Mouse (Mus musculus) forebrain, embryonic 15.5 days (tissue): ENCODE measurements around the gene Slc16a1. TPM values are rescaled to one million over a fixed set of nuclear protein-coding genes. Genes with fewer than 3 reads are reported as not detected.

Experiments
- ATAC-seq: fragments of 200-750 bp; cut with Nextera tagmentation; replicated peaks from 2 replicates; pipeline ENCODE4 v1.8.0; 2017; ENCODE audit warnings: mild to moderate bottlenecking, moderate TSS enrichment, moderate library complexity
- H3K27ac ChIP-seq: fragments of 300-500 bp; sonication (generic); replicated peaks from 2 replicates; pipeline ENCODE4 v1.5.1; 2015; ENCODE audit warnings: mild to moderate bottlenecking, inconsistent platforms
- H3K27me3 ChIP-seq: fragments of 300-500 bp; sonication (generic); 2 replicates; pipeline ENCODE4 v1.6.1; 2015; ENCODE audit warnings: inconsistent platforms
- H3K36me3 ChIP-seq: fragments of 300-500 bp; sonication (generic); 2 replicates; pipeline ENCODE4 v1.6.1; 2015; ENCODE audit warnings: mild to moderate bottlenecking, inconsistent platforms
- H3K4me1 ChIP-seq: fragments of 300-500 bp; sonication (generic); 2 replicates; pipeline ENCODE4 v1.6.1; 2015; ENCODE audit warnings: inconsistent platforms
- H3K4me2 ChIP-seq: fragments of 300-500 bp; sonication (generic); replicated peaks from 2 replicates; pipeline ENCODE4 v1.6.1; 2015; ENCODE audit warnings: mild to moderate bottlenecking, inconsistent platforms
- H3K4me3 ChIP-seq: fragments of 300-500 bp; sonication (generic); 2 replicates; pipeline ENCODE4 v1.5.1; 2015; ENCODE audit warnings: mild to moderate bottlenecking, inconsistent platforms
- H3K9ac ChIP-seq: fragments of 300-500 bp; sonication (generic); replicated peaks from 2 replicates; pipeline ENCODE4 v1.6.1; 2015; ENCODE audit warnings: mild to moderate bottlenecking, inconsistent platforms
- H3K9me3 ChIP-seq: fragments of 300-500 bp; sonication (generic); 2 replicates; pipeline ENCODE4 v1.6.1; 2016; ENCODE audit warnings: inconsistent platforms
- WGBS: fragments of 180-500 bp; shearing (Covaris S2); methylation state at CpG from one replicate; pipeline ENCODE4 v1.1.7; 2015; ENCODE audit warnings: mixed read lengths; 5-methylcytosine and 5-hydroxymethylcytosine counted together
- polyA plus RNA-seq: library from polyadenylated mRNA; unstranded; fragments of >200 nt; fragmentation: Nextera tagmentation; extraction: Ambion mirVana; gene quantifications from 2 replicates; pipeline ENCODE4 v1.2.1, GENCODE M21; 2015

Gene Slc16a1
- 16.1 and 16.4 TPM in 2 replicates for polyA plus RNA-seq

DNA sequence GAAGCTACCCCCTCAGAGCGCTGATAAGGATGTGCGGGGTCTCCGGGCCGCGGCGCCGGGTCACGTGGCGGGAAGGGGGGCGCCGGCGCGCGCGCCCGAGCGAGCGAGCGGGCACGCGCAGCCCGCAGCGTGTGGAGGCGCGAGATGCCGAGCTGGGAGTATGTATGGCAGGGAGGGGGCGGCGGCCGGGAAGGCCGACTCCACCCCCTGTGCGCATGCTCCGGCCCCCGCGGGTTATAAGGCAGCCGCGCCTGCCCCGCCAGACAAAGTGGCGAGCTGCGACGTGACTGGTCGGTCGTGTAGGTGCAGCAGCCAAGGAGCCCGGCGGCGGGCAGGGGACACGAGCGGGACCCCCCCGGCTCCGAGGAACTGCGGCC, at the start of gene Slc16a1:
Gene Slc16a1, plus strand, starts transcription at position 266 of the 377 bp plus-strand sequence.
- no peaks in the 10 kb centered on the region for H3K27me3 ChIP-seq
- peak; percentile 99 for ATAC-seq
- H3K36me3 ChIP-seq: no peaks in the 10 kb centered on the region
- no peaks in the 10 kb centered on the region for H3K9me3 ChIP-seq
- H3K4me3 ChIP-seq: peak within 1 kb of the TSS; percentile 95
- H3K4me1 ChIP-seq: peaks cover 24% of the 10 kb centered on the region
- H3K4me2 ChIP-seq: peak within 1 kb of the TSS; percentile 89
- WGBS: under 1% methylated on average over 50 of the region's 50 CpGs
- H3K9ac ChIP-seq: peak within 1 kb of the TSS; percentile 84
- peak within 1 kb of the TSS; percentile 51 for H3K27ac ChIP-seq

DNA sequence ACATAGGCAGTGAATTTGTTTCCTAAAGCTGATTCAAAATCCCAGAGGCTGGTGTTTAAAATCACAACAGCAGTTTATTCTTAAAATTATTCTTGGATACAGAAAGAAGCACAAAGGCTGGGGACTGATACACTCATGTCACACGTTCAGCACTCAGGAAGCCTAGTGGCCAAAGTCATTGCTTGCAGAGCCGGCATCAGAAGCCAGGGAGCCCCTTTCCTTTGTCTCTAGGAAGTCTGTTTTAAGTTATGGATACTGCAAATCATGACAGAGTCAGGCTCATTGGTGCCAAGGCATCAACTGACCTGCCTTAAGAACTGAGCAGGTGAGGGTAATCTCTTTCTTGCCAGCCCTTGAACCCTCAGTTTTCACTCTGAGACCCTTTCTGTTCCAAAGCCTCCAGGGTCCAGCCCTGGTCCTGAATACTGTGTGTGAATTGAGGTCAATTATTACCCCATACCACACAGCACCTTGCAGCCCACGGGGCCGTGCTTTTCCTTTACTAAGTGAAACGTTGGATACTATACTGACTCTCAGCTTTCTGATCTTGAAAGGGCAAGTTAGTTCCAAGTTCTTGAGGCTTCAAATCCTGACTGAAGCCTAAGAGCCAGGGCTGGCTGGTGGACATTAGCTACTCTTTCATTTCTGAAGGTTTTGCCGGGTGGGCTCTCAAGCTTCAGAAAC, 41.9 kb upstream of the Slc16a1 start:
- WGBS: 63% methylated on average over 6 of the region's 6 CpGs
- no peaks in the 10 kb centered on the region for H3K27me3 ChIP-seq
- no peak overlapping the region for H3K9ac ChIP-seq
- H3K27ac ChIP-seq: peak overlapping the region; percentile 81
- H3K4me2 ChIP-seq: 0 out of 2 replicates have a peak overlapping the region, but pooled peaks have one; percentile 20
- no peaks in the 10 kb centered on the region for H3K36me3 ChIP-seq
- H3K4me1 ChIP-seq: peaks cover 12% of the 10 kb centered on the region
- ATAC-seq: peak; percentile 55; the same call in 1 of the 2 replicates
- H3K4me3 ChIP-seq: no peak overlapping the region
- no peaks in the 10 kb centered on the region for H3K9me3 ChIP-seq

DNA sequence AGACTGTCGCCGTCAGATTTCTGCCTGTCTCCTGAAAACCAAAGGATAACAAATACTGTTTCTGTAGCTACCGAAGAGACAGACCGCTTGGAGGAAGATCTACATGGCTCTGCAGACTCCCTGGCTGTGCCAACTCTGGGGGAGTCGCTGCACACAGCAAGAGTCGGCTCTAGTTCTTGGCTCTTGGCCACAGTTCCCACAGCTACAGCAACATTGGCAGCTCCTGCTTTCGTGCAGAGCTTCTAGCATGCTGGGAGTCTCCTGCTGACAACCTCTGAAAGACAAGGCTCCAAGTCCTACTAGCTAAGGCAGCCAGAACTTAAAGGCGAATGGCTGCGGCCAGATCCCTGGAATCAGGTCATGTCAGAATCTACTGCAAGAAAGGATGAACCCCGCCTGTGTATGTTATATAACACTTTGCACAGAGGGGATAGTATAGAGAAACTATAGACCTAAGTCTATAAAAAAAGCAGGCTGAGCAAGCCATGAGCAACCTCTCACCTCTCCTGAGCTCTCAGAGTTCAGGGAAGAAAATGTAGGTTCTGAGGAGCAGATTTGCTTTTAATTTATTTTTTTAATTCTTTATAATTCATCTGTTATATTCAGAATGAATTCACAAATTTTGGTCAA, 41.2 kb upstream of the Slc16a1 start:
- Histone ChIP-seq H3K36me3 (no peaks in the 10 kb centered on the region), H3K4me3 (no peak overlapping the region), H3K9ac (no peak overlapping the region), H3K4me1 (peaks cover 12% of the 10 kb centered on the region), H3K4me2 (0 out of 2 replicates have a peak overlapping the region, but pooled peaks have one; percentile 20), H3K9me3 (no peaks in the 10 kb centered on the region), H3K27ac (peak overlapping the region; percentile 81), H3K27me3 (no peaks in the 10 kb centered on the region)
- WGBS: 44% methylated on average over 10 of the region's 10 CpGs
- ATAC-seq: peak; percentile 96

DNA sequence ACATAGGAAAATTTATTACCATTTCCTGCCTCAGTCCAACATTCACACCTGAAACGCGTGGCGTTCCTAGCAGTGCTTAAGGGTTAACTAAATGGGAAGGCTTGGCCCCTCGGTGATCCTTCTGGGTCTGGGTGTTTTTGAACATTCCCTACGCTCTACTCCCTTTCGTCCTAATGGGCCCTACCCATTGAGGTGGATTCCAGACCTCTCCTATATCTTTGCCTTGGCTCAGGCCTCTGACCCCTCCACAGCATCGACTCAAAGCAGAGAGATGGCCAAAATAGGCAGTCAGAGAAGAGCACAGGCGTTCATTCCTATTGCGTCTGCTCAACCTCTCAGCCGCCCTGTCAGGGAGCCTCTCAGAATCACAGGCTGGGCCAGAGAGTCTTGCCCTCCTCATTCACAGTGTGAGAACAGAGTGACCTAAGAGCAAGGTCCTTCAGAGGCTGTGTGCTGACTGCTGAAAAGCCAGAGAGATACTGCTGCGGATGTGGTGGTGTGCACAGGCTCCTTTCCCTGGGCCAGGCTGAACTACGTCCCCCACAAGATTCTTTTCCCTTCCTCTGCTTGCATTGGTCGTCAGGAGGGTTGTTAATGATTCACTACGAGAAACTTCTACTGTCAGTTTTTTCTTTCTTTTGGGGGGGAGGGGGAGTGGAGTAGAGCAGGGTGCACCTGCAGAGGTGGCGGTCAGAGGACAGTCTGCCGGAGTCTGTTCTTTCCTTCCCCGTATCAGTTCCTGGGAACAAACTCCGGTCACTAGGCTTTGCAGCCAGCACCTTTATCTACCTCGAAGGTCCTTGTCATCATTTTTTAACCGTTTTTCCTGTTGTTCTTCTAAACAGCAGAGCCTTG, 38.9 kb upstream of the Slc16a1 start:
- no peak overlapping the region for H3K27ac ChIP-seq
- H3K9me3 ChIP-seq: no peaks in the 10 kb centered on the region
- WGBS: 80% methylated on average over 20 of the region's 20 CpGs
- H3K4me3 ChIP-seq: no peak overlapping the region
- H3K9ac ChIP-seq: no peak overlapping the region
- ATAC-seq: no peak
- H3K4me2 ChIP-seq: no peak overlapping the region
- H3K27me3 ChIP-seq: no peaks in the 10 kb centered on the region
- no peaks in the 10 kb centered on the region for H3K36me3 ChIP-seq
- H3K4me1 ChIP-seq: peaks cover 12% of the 10 kb centered on the region

DNA sequence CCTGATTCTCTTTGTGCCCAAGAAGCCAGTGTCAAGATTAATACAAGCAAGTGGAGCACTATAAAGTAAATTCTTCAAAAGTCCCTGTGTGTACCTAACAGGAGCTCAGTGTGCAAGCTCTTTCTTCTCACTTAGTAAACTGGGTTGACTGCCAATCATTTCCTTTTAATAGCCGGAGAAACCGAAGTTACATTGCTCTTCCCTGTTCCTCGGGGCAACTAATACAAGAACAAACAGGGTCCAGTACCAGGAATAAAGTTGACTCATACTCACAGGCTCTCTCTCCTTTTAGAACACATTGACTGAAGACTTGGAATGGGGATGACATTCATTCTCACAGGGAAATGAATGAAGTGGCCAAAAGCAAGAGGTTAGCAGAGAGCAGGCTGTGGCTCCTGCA, 37.8 kb upstream of the Slc16a1 start:
- peaks cover 12% of the 10 kb centered on the region for H3K4me1 ChIP-seq
- 70% methylated on average over 3 of the region's 3 CpGs for WGBS
- no peaks in the 10 kb centered on the region for H3K36me3 ChIP-seq
- no peak overlapping the region for H3K4me2 ChIP-seq
- H3K27ac ChIP-seq: no peak overlapping the region
- H3K4me3 ChIP-seq: no peak overlapping the region
- no peaks in the 10 kb centered on the region for H3K27me3 ChIP-seq
- H3K9me3 ChIP-seq: no peaks in the 10 kb centered on the region
- no peak overlapping the region for H3K9ac ChIP-seq
- no peak for ATAC-seq

DNA sequence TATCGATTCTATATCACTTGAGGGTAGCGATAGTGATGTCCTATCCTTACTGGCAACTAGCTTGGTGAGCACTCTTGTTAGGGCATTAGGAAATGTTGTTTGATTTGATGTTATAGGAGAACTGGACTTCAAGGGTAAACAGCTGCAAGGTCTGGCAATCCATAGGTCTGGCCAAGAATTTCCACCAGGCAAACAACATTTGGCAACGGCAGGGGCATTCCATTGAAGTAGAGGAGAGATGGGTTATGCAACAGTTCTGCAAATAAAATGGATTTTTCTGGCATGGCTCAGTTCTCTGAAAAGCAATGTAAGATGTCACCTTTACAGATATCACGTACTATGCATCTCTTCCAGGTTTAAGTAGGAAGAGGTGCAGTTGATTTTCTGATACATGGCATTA, 36.8 kb upstream of the Slc16a1 start:
- no peak overlapping the region for H3K4me2 ChIP-seq
- ATAC-seq: no peak
- no peak overlapping the region for H3K9ac ChIP-seq
- 90% methylated on average over 4 of the region's 4 CpGs for WGBS
- no peaks in the 10 kb centered on the region for H3K27me3 ChIP-seq
- H3K9me3 ChIP-seq: no peaks in the 10 kb centered on the region
- peaks cover 11% of the 10 kb centered on the region for H3K4me1 ChIP-seq
- no peaks in the 10 kb centered on the region for H3K36me3 ChIP-seq
- no peak overlapping the region for H3K4me3 ChIP-seq
- no peak overlapping the region for H3K27ac ChIP-seq

DNA sequence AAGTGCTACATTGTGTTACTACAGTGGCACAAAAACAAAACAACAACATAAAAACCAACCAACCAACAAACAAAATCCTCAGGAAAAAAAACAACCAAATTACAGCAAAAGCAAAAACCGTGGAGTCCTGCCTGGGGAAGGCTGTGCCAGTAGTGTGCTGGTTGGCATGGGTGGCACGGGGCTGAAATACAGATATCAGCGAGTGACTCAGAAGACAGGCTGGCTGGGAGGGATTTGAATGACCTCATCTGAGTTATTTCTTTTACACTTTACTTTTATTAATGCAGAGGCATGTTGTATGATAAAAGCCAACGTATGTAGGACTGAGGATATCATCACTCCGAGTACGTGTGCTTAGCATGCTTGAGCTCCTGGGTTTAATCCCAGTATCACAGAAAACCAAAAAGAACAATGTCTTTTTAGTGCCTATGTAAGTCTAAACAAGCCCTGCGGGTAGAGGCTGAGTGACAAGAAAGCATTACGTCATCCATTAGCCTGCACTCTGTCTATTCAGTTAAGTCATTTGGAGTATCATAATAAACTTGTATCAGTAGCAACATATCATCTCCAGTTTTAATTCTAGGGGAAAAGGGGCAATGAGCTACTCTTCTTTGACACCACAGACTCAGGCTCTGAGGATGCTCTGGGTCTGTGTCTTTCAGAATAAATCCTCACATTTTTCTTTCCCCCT, 28.6 kb upstream of the Slc16a1 start:
- no peaks in the 10 kb centered on the region for H3K36me3 ChIP-seq
- no peaks in the 10 kb centered on the region for H3K9me3 ChIP-seq
- peaks cover 16% of the 10 kb centered on the region for H3K4me1 ChIP-seq
- no peak for ATAC-seq
- H3K4me3 ChIP-seq: no peak overlapping the region
- WGBS: 46% methylated on average over 8 of the region's 8 CpGs
- H3K27ac ChIP-seq: peak overlapping the region; percentile 35
- no peak overlapping the region for H3K9ac ChIP-seq
- no peak overlapping the region for H3K4me2 ChIP-seq
- no peaks in the 10 kb centered on the region for H3K27me3 ChIP-seq

DNA sequence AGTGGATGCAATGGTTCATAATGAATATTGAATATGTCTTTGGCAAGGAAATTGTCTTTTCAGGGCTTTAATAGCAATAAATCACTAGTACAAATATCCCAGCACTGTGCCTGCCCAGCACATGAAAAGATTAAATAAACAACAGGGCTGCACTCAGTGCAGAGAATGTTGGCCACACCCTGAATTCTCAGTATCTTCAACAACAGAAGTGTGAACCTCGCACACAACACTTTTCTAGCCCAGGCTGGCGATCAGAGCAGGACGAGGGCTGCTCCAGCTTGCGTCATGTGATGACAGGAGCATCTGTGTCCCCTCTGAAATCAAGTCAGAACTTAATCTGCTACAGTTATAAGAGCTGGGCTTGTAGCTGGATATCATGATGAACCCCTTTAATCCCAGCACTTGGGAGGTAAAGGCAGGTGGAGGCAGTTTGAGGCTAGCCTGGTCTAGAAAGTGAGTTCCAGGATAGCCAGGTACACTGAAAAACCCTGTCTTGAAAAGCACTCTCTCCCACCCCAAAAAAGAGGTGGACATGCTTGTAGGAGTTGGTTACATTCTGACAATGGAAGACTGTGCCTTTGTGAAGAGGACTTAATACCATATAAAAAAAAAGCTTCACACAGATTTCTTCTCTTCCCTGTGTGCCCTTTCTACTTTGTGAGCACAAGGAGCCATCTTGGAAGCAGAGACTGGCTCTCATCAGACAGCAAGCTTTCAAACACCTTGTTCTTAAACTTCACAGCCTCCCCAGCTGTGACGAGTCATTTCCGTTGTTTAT, 27.8 kb upstream of the Slc16a1 start:
- H3K4me1 ChIP-seq: peaks cover 16% of the 10 kb centered on the region
- H3K27me3 ChIP-seq: no peaks in the 10 kb centered on the region
- no peak overlapping the region for H3K4me2 ChIP-seq
- no peak overlapping the region for H3K9ac ChIP-seq
- H3K36me3 ChIP-seq: no peaks in the 10 kb centered on the region
- WGBS: 68% methylated on average over 6 of the region's 6 CpGs
- H3K27ac ChIP-seq: peak overlapping the region; percentile 35
- no peaks in the 10 kb centered on the region for H3K9me3 ChIP-seq
- peak; percentile 39; the same call in 1 of the 2 replicates for ATAC-seq
- no peak overlapping the region for H3K4me3 ChIP-seq

DNA sequence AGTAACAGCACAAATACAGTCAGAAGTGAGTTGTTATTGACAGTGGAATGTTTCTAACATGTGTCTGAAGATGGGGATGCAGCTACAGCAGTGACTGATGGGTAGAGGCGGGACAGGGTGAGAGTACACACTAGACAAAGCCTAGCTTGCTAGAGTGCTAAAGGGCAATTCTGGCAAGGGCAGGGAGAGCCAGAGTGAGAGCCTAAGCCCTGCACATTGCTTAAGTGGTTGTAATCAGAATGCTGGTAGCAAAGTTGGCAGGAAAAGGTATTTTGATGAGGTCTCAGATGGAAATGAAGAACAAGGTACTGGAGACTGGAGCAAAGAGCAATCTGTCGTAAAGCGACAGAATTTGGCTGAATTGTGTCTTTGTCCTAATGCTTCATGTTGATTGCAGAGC, 26.5 kb upstream of the Slc16a1 start:
- H3K4me3 ChIP-seq: no peak overlapping the region
- H3K4me1 ChIP-seq: peaks cover 16% of the 10 kb centered on the region
- peak overlapping the region; percentile 69 for H3K27ac ChIP-seq
- peak; percentile 52; the same call in 1 of the 2 replicates for ATAC-seq
- H3K4me2 ChIP-seq: no peak overlapping the region
- whole genome bisulfite sequencing: 56% methylated on average over 3 of the region's 3 CpGs
- H3K9me3 ChIP-seq: no peaks in the 10 kb centered on the region
- H3K27me3 ChIP-seq: no peaks in the 10 kb centered on the region
- H3K36me3 ChIP-seq: no peaks in the 10 kb centered on the region
- no peak overlapping the region for H3K9ac ChIP-seq

DNA sequence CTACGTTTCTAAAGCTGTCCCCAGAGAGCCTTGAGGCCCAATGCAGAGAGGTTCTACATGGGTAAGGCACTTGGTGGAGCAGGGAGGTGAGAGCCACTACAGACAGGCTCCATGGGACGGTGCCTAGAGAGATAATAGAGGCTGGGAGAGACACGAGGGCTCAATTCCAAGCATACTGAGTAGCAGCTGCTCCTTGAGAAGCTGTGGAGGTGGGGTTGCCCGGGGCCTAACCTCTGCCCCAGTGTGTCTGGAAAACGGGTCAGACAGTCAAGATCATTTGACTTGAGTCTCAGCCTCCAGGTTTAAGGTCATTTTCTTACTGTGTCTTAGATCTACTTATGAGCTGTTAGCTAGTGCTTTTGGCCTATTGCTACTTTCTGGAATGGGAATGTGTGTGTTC, 25.4 kb upstream of the Slc16a1 start:
- no peak for ATAC-seq
- 53% methylated on average over 5 of the region's 5 CpGs for WGBS
- no peak overlapping the region for H3K4me2 ChIP-seq
- H3K4me3 ChIP-seq: no peak overlapping the region
- peaks cover 16% of the 10 kb centered on the region for H3K4me1 ChIP-seq
- no peaks in the 10 kb centered on the region for H3K36me3 ChIP-seq
- H3K27ac ChIP-seq: peak overlapping the region; percentile 69
- no peaks in the 10 kb centered on the region for H3K9me3 ChIP-seq
- H3K9ac ChIP-seq: no peak overlapping the region
- no peaks in the 10 kb centered on the region for H3K27me3 ChIP-seq

DNA sequence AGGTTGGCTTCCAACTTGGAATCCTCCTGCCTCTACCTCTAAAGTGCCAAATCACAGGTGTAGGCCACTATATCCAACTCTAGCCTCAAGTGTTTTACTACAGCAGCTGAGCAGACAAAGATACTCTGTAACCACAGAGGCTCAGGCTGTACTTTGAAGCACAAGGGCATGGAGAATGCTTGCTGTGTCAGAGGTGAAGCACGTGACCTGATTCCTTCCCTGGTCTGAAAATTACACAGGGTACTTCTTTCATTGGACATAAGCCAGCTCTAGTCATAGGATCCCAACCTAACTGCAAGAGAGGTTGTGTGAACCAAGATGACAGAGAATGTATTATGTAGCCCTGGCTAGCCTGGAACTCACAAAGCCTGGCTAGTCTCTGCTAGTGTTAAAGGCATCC, 24.4 kb upstream of the Slc16a1 start:
- 80% methylated on average over 1 of the region's 1 CpGs for WGBS
- Histone ChIP-seq H3K4me1 (peaks cover 16% of the 10 kb centered on the region), H3K27ac (no peak overlapping the region), H3K4me2 (no peak overlapping the region), H3K4me3 (no peak overlapping the region), H3K9me3 (no peaks in the 10 kb centered on the region), H3K36me3 (no peaks in the 10 kb centered on the region), H3K9ac (no peak overlapping the region), H3K27me3 (no peaks in the 10 kb centered on the region)
- ATAC-seq: no peak
